Mouse (Mus musculus): ENCODE data around the gene Ahnak2. TPM values are rescaled to one million over a fixed set of nuclear protein-coding genes. Genes with fewer than 3 reads are reported as not detected.
A peak's percentile ranks its signal among the peaks of the same experiment; 100 is the strongest.

Ahnak2 gene
- polyA plus RNA-seq, 1 experiment from 2014 or later = 3.1 TPM

- WGBS = 12% methylated on average over 8 of the region's 8 CpGs
- H3K9ac ChIP-seq (ENCODE audit: low read length) = peak overlapping the region; percentile 73
- no peak for ATAC-seq (ENCODE audit: insufficient number of reproducible peaks, insufficient read depth, low FRiP score, low read depth)
- peak overlapping the region in 1 of 2 experiments; percentile 56; a peak in 2 of 4 replicates for H3K27ac ChIP-seq (replicated peaks in 1 of 2; ENCODE audit: control insufficient read depth in 1 of 2, insufficient read depth in 1 of 2, low read depth in 2 of 2, low read length in 2 of 2)
- H3K9me3 ChIP-seq (ENCODE audit: control insufficient read depth, low read length) = no peaks in the 10 kb centered on the region
- H3K4me1 ChIP-seq (ENCODE audit: control insufficient read depth in 2 of 2, insufficient read depth in 2 of 2, low read length in 2 of 2) = peaks cover 30 to 39% of the 10 kb centered on the region in 2 experiments
- H3K36me3 ChIP-seq (ENCODE audit: control insufficient read depth, insufficient read depth, low read length) = peaks cover 15% of the 10 kb centered on the region
- H3K4me2 ChIP-seq (ENCODE audit: low read length) = peak overlapping the region; percentile 98
- H3K27me3 ChIP-seq (ENCODE audit: control insufficient read depth, insufficient read depth, low read length) = no peaks in the 10 kb centered on the region; the same call in 1 of the 2 replicates
- H3K4me3 ChIP-seq (ENCODE audit: control insufficient read depth in 1 of 2, insufficient read depth in 1 of 2, low read depth in 1 of 2, low read length in 2 of 2) = peak overlapping the region; percentile 75 to 80
Measured at GRCm38 (mm10) chr12:112809641-112810040, 7.2 kb upstream of the Ahnak2 start.

GRCm38 (mm10) chr12:112808587-112809364, 6.3 kb upstream of the Ahnak2 start, which contains the start of gene Clba1:
Gene Clba1 (plus strand): TSS chr12:112808937.
- 2% methylated on average over 60 of the region's 64 CpGs for WGBS

GRCm38 (mm10) chr12:112808212-112808586, 5.7 kb upstream of the Ahnak2 start:
- Histone ChIP-seq H3K36me3 (ENCODE audit: control insufficient read depth, insufficient read depth, low read length) (0 out of 2 replicates have a peak, but pooled peaks cover 3% of the 10 kb centered on the region), H3K4me3 (ENCODE audit: control insufficient read depth in 1 of 2, insufficient read depth in 1 of 2, low read depth in 1 of 2, low read length in 2 of 2) (peak overlapping the region; percentile 75 to 80; a peak in 3 of 4 replicates), H3K4me2 (ENCODE audit: low read length) (peak overlapping the region; percentile 98), H3K27ac (replicated peaks in 1 of 2; ENCODE audit: control insufficient read depth in 1 of 2, insufficient read depth in 1 of 2, low read depth in 2 of 2, low read length in 2 of 2) (no peak overlapping the region), H3K4me1 (ENCODE audit: control insufficient read depth in 2 of 2, insufficient read depth in 2 of 2, low read length in 2 of 2) (peaks cover 30 to 44% of the 10 kb centered on the region in 2 experiments), H3K9me3 (ENCODE audit: control insufficient read depth, low read length) (no peaks in the 10 kb centered on the region), H3K27me3 (ENCODE audit: control insufficient read depth, insufficient read depth, low read length) (peaks cover 4% of the 10 kb centered on the region; the same call in 1 of the 2 replicates), H3K9ac (ENCODE audit: low read length) (peak overlapping the region; percentile 58; the same call in 1 of the 2 replicates)
- no peak for ATAC-seq (ENCODE audit: insufficient number of reproducible peaks, insufficient read depth, low FRiP score, low read depth)
- WGBS = 83% methylated on average over 5 of the region's 5 CpGs

More at GRCm38 (mm10) chr12:112808587-112809364, 6.3 kb upstream of the Ahnak2 start, which contains the start of gene Clba1:
- Histone ChIP-seq H3K27me3 (ENCODE audit: control insufficient read depth, insufficient read depth, low read length) (no peaks in the 10 kb centered on the region; the same call in 1 of the 2 replicates), H3K9ac (ENCODE audit: low read length) (peak within 1 kb of the TSS; percentile 73), H3K36me3 (ENCODE audit: control insufficient read depth, insufficient read depth, low read length) (peaks cover 7% of the 10 kb centered on the region), H3K4me1 (ENCODE audit: control insufficient read depth in 2 of 2, insufficient read depth in 2 of 2, low read length in 2 of 2) (peaks cover 30 to 42% of the 10 kb centered on the region in 2 experiments), H3K4me3 (ENCODE audit: control insufficient read depth in 1 of 2, insufficient read depth in 1 of 2, low read depth in 1 of 2, low read length in 2 of 2) (peak within 1 kb of the TSS; percentile 75 to 80), H3K4me2 (ENCODE audit: low read length) (peak within 1 kb of the TSS; percentile 98), H3K9me3 (ENCODE audit: control insufficient read depth, low read length) (no peaks in the 10 kb centered on the region), H3K27ac (replicated peaks in 1 of 2; ENCODE audit: control insufficient read depth in 1 of 2, insufficient read depth in 1 of 2, low read depth in 2 of 2, low read length in 2 of 2) (peak within 1 kb of the TSS; percentile 49 to 56; a peak in 3 of 4 replicates)
- peak; percentile 79 for ATAC-seq (ENCODE audit: insufficient number of reproducible peaks, insufficient read depth, low FRiP score, low read depth)

- H3K4me2 ChIP-seq (ENCODE audit: low read length) = no peak overlapping the region
- H3K36me3 ChIP-seq (ENCODE audit: control insufficient read depth, insufficient read depth, low read length) = 0 out of 2 replicates have a peak, but pooled peaks cover 3% of the 10 kb centered on the region
- ATAC-seq (ENCODE audit: insufficient number of reproducible peaks, insufficient read depth, low FRiP score, low read depth) = no peak
- H3K4me1 ChIP-seq (ENCODE audit: control insufficient read depth in 2 of 2, insufficient read depth in 2 of 2, low read length in 2 of 2) = peaks cover 31 to 44% of the 10 kb centered on the region in 2 experiments
- no peak overlapping the region for H3K4me3 ChIP-seq (ENCODE audit: control insufficient read depth in 1 of 2, insufficient read depth in 1 of 2, low read depth in 1 of 2, low read length in 2 of 2)
- no peaks in the 10 kb centered on the region for H3K9me3 ChIP-seq (ENCODE audit: control insufficient read depth, low read length)
- H3K9ac ChIP-seq (ENCODE audit: low read length) = no peak overlapping the region
- WGBS = 74% methylated on average over 4 of the region's 4 CpGs
- no peak overlapping the region for H3K27ac ChIP-seq (replicated peaks in 1 of 2; ENCODE audit: control insufficient read depth in 1 of 2, insufficient read depth in 1 of 2, low read depth in 2 of 2, low read length in 2 of 2)
- peaks cover 8% of the 10 kb centered on the region; the same call in 1 of the 2 replicates for H3K27me3 ChIP-seq (ENCODE audit: control insufficient read depth, insufficient read depth, low read length)
Measured at GRCm38 (mm10) chr12:112807796-112808195, 5.3 kb upstream of the Ahnak2 start.

GRCm38 (mm10) chr12:112806044-112806443, 3.6 kb upstream of the Ahnak2 start:
- no peaks in the 10 kb centered on the region for H3K9me3 ChIP-seq (ENCODE audit: control insufficient read depth, low read length)
- H3K27ac ChIP-seq (replicated peaks in 1 of 2; ENCODE audit: control insufficient read depth in 1 of 2, insufficient read depth in 1 of 2, low read depth in 2 of 2, low read length in 2 of 2) = no peak overlapping the region
- no peak for ATAC-seq (ENCODE audit: insufficient number of reproducible peaks, insufficient read depth, low FRiP score, low read depth)
- H3K27me3 ChIP-seq (ENCODE audit: control insufficient read depth, insufficient read depth, low read length) = peaks cover 17% of the 10 kb centered on the region
- no peak overlapping the region for H3K4me3 ChIP-seq (ENCODE audit: control insufficient read depth in 1 of 2, insufficient read depth in 1 of 2, low read depth in 1 of 2, low read length in 2 of 2)
- peaks cover 24 to 41% of the 10 kb centered on the region in 2 experiments for H3K4me1 ChIP-seq (ENCODE audit: control insufficient read depth in 2 of 2, insufficient read depth in 2 of 2, low read length in 2 of 2)
- H3K4me2 ChIP-seq (ENCODE audit: low read length) = no peak overlapping the region
- H3K36me3 ChIP-seq (ENCODE audit: control insufficient read depth, insufficient read depth, low read length) = no peaks in the 10 kb centered on the region
- WGBS = 58% methylated on average over 6 of the region's 6 CpGs
- H3K9ac ChIP-seq (ENCODE audit: low read length) = no peak overlapping the region

- Histone ChIP-seq H3K27ac (replicated peaks in 1 of 2; ENCODE audit: control insufficient read depth in 1 of 2, insufficient read depth in 1 of 2, low read depth in 2 of 2, low read length in 2 of 2) (no peak overlapping the region), H3K9me3 (ENCODE audit: control insufficient read depth, low read length) (no peaks in the 10 kb centered on the region), H3K36me3 (ENCODE audit: control insufficient read depth, insufficient read depth, low read length) (no peaks in the 10 kb centered on the region), H3K4me2 (ENCODE audit: low read length) (no peak overlapping the region), H3K4me3 (ENCODE audit: control insufficient read depth in 1 of 2, insufficient read depth in 1 of 2, low read depth in 1 of 2, low read length in 2 of 2) (no peak overlapping the region), H3K9ac (ENCODE audit: low read length) (no peak overlapping the region), H3K27me3 (ENCODE audit: control insufficient read depth, insufficient read depth, low read length) (peaks cover 19% of the 10 kb centered on the region), H3K4me1 (ENCODE audit: control insufficient read depth in 2 of 2, insufficient read depth in 2 of 2, low read length in 2 of 2) (peaks cover 10 to 23% of the 10 kb centered on the region in 2 experiments)
- 32% methylated on average over 13 of the region's 13 CpGs for WGBS
- ATAC-seq (ENCODE audit: insufficient number of reproducible peaks, insufficient read depth, low FRiP score, low read depth) = no peak
Measured at GRCm38 (mm10) chr12:112804046-112804445, 1.6 kb upstream of the Ahnak2 start.

GRCm38 (mm10) chr12:112802917-112803316, 460 bp upstream of the Ahnak2 start:
- no peaks in the 10 kb centered on the region for H3K9me3 ChIP-seq (ENCODE audit: control insufficient read depth, low read length)
- no peak for ATAC-seq (ENCODE audit: insufficient number of reproducible peaks, insufficient read depth, low FRiP score, low read depth)

More at GRCm38 (mm10) chr12:112802917-112803316, 460 bp upstream of the Ahnak2 start:
- Histone ChIP-seq H3K4me1 (ENCODE audit: control insufficient read depth in 2 of 2, insufficient read depth in 2 of 2, low read length in 2 of 2) (peaks cover 8 to 23% of the 10 kb centered on the region in 2 experiments), H3K36me3 (ENCODE audit: control insufficient read depth, insufficient read depth, low read length) (no peaks in the 10 kb centered on the region), H3K27me3 (ENCODE audit: control insufficient read depth, insufficient read depth, low read length) (peaks cover 19% of the 10 kb centered on the region), H3K4me2 (ENCODE audit: low read length) (no peak overlapping the region), H3K9ac (ENCODE audit: low read length) (no peak overlapping the region), H3K4me3 (ENCODE audit: control insufficient read depth in 1 of 2, insufficient read depth in 1 of 2, low read depth in 1 of 2, low read length in 2 of 2) (no peak overlapping the region), H3K27ac (replicated peaks in 1 of 2; ENCODE audit: control insufficient read depth in 1 of 2, insufficient read depth in 1 of 2, low read depth in 2 of 2, low read length in 2 of 2) (no peak overlapping the region)
- 29% methylated on average over 2 of the region's 3 CpGs for WGBS
